Comparison of ENCODE assay signal across 15 mouse cellular contexts in genomic region chr1:134419176-134419575, GRCm38 (mm10). TPM values are rescaled to one million over a fixed set of nuclear protein-coding genes. Genes with fewer than 3 reads are reported as not detected.
DNase-seq lines count a peak whose midpoint lies in the region; ATAC-seq and TF ChIP-seq lines count a peak whose summit lies in the region.
"Had no signal": no experiment of that assay in that cellular context is flagged by ENCODE, and none has a peak within 500 bp of the region (broad histone marks: within the 10 kb centered on the region; RNA-seq: fewer than 3 reads in every experiment).

No protein-coding gene starts in this region.

- no peak for TF ChIP-seq EP300 in lung, postnatal 0 days (IDR thresholded peaks at IDR 0.05)
- TF ChIP-seq EP300 in stomach, postnatal 0 days (optimal IDR thresholded peaks at IDR 0.05): no peak

- H3K4me3 ChIP-seq in gastrocnemius, adult 2 months: peak overlapping the region; percentile 98
- no peak overlapping the region for H3K4me3 ChIP-seq in lung, postnatal 0 days (ENCODE audit: low read depth, low read length)
- H3K4me3 ChIP-seq in stomach, postnatal 0 days (ENCODE audit: low read depth, low read length): no peak overlapping the region
- H3K4me3 ChIP-seq: forebrain, embryonic 15.5 days; left cerebral cortex, adult 2 months had no signal

- 25% methylated on average over 1 of the region's 1 CpGs for WGBS in lung, postnatal 0 days
- WGBS in stomach, postnatal 0 days: 41% methylated on average over 1 of the region's 1 CpGs

- no peak for ATAC-seq in lung, postnatal 0 days
- ATAC-seq in stomach, postnatal 0 days (ENCODE audit: low FRiP score, low TSS enrichment): no peak
- ATAC-seq: forebrain, embryonic 15.5 days had no signal

- H3K27ac ChIP-seq in gastrocnemius, adult 2 months: peak overlapping the region; percentile 99
- H3K27ac ChIP-seq in lung, postnatal 0 days (ENCODE audit: low read length): peak overlapping the region; percentile 47
- peak overlapping the region; percentile 67 for H3K27ac ChIP-seq in stomach, postnatal 0 days (replicated peaks)
- H3K27ac ChIP-seq: forebrain, embryonic 15.5 days; left cerebral cortex, adult 2 months had no signal

- peaks cover 4% of the 10 kb centered on the region for H3K36me3 ChIP-seq in lung, postnatal 0 days (ENCODE audit: insufficient read depth, low read length)
- H3K36me3 ChIP-seq in stomach, postnatal 0 days (ENCODE audit: control insufficient read depth, insufficient read depth, low read length): peaks cover 9% of the 10 kb centered on the region; the same call in 1 of the 2 replicates

- peaks cover 24% of the 10 kb centered on the region; the same call in 1 of the 2 replicates for H3K4me1 ChIP-seq in lung, postnatal 0 days (ENCODE audit: insufficient read depth, low read depth, low read length)
- H3K4me1 ChIP-seq in stomach, postnatal 0 days (replicated peaks; ENCODE audit: control insufficient read depth, insufficient read depth): peaks cover 8% of the 10 kb centered on the region

- no peaks in the 10 kb centered on the region for H3K27me3 ChIP-seq in lung, postnatal 0 days (replicated peaks; ENCODE audit: insufficient read depth, low read length)
- no peaks in the 10 kb centered on the region for H3K27me3 ChIP-seq in stomach, postnatal 0 days (ENCODE audit: control insufficient read depth, insufficient read depth, low read length)
- H3K27me3 ChIP-seq: forebrain, embryonic 15.5 days had no signal

- H3K9me3 ChIP-seq in lung, postnatal 0 days (ENCODE audit: low read length): no peaks in the 10 kb centered on the region
- no peaks in the 10 kb centered on the region for H3K9me3 ChIP-seq in stomach, postnatal 0 days (ENCODE audit: control insufficient read depth, low read length)
- H3K9me3 ChIP-seq: forebrain, embryonic 15.5 days had no signal

- intact Hi-C loops in gastrocnemius, adult 2 months (cut with DNase I): loop anchor here (2.0 kb wide), 1 partner anchor 56 kb away; no protein-coding TSS in a partner anchor
- intact Hi-C loops in gastrocnemius, postnatal 36 days (cut with DNase I): loop anchor here (5.0 kb wide), 1 partner anchor 52 kb away; no protein-coding TSS in a partner anchor

- no peak for TF ChIP-seq CTCF in gastrocnemius, adult 2 months (IDR thresholded peaks at IDR 0.05)
- TF ChIP-seq CTCF in lung, postnatal 0 days (IDR thresholded peaks at IDR 0.05): no peak
- no peak for TF ChIP-seq CTCF in stomach, postnatal 0 days (IDR thresholded peaks at IDR 0.05; ENCODE audit: low read depth)

- H3K4me2 ChIP-seq in lung, postnatal 0 days (replicated peaks; ENCODE audit: low read depth, low read length): no peak overlapping the region; the same call in 1 of the 2 replicates
- peak overlapping the region; percentile 15; the same call in 1 of the 2 replicates for H3K4me2 ChIP-seq in stomach, postnatal 0 days (replicated peaks; ENCODE audit: low read depth)
- H3K4me2 ChIP-seq: forebrain, embryonic 15.5 days had no signal

- H3K9ac ChIP-seq in lung, postnatal 0 days (replicated peaks; ENCODE audit: low read depth): no peak overlapping the region
- H3K9ac ChIP-seq in stomach, postnatal 0 days (ENCODE audit: low read length): no peak overlapping the region
- H3K9ac ChIP-seq: forebrain, embryonic 15.5 days had no signal

- DNase-seq in gastrocnemius, adult 2 months: no peak
- no peak for DNase-seq in gastrocnemius, postnatal 36 days
- DNase-seq in lung, postnatal 0 days (ENCODE audit: low spot score): no peak
- DNase-seq in lung, postnatal 4 days: no peak
- peak; percentile 39 for DNase-seq in liver
- DNase-seq in stomach, postnatal 0 days (ENCODE audit: low spot score): no peak
- DNase-seq in cerebellum, postnatal 10 days: no peak
- DNase-seq in thymus, postnatal 25 days: no peak
- DNase-seq: kidney, adult 9 months had no signal

RNA-seq across cellular contexts. Expression of gene Adipor1, which starts 4.0 kb away (rescaled TPM):
- total RNA-seq in gastrocnemius, adult 2 months (2021): 100 to 1,000 TPM; 163 to 196 TPM
- total RNA-seq in gastrocnemius, postnatal 36 days (2021): 100 to 1,000 TPM; 158 to 166 TPM
- 123 and 126 TPM in 2 replicates for polyA plus RNA-seq in lung, postnatal 0 days (2015; fragmentation: Nextera tagmentation; extraction: Ambion mirVana)
- polyA plus RNA-seq in stomach, postnatal 0 days (2015; fragmentation: Nextera tagmentation; extraction: Ambion mirVana): 84.4 and 90.2 TPM in 2 replicates

RNA-seq across cellular contexts. Expression of gene Cyb5r1, which starts 13.8 kb away (rescaled TPM):
- 10 to 100 TPM; 82.3 to 84.1 TPM for total RNA-seq in gastrocnemius, adult 2 months (2021)
- 10 to 100 TPM; 76.6 to 96.3 TPM for total RNA-seq in gastrocnemius, postnatal 36 days (2021)
- polyA plus RNA-seq in lung, postnatal 0 days (2015; fragmentation: Nextera tagmentation; extraction: Ambion mirVana): 15.3 and 22.2 TPM in 2 replicates
- 14.2 and 14.3 TPM in 2 replicates for polyA plus RNA-seq in stomach, postnatal 0 days (2015; fragmentation: Nextera tagmentation; extraction: Ambion mirVana)

RNA-seq across cellular contexts. Expression of gene 4933406M09Rik, which starts 33.4 kb away (rescaled TPM):
- total RNA-seq in gastrocnemius, adult 2 months (2021): not detected
- total RNA-seq in gastrocnemius, postnatal 36 days (2021): not detected
- polyA plus RNA-seq in lung, postnatal 0 days (2015; fragmentation: Nextera tagmentation; extraction: Ambion mirVana): 0.06 TPM in 1 of 2 replicates, not detected in the other
- not detected in 2 replicates for polyA plus RNA-seq in stomach, postnatal 0 days (2015; fragmentation: Nextera tagmentation; extraction: Ambion mirVana)
- total RNA-seq: common myeloid progenitor, adult 5-6 weeks; heart, adult 18-20 months; left cerebral cortex, adult 2 months had no signal
- polyA plus RNA-seq: brain, embryonic 14.5 days; C2C12; forebrain, embryonic 15.5 days had no signal

RNA-seq across cellular contexts. Expression of gene Klhl12, which starts 36.2 kb away (rescaled TPM):
- 10 to 100 TPM; 17.9 to 20.6 TPM for total RNA-seq in gastrocnemius, adult 2 months (2021)
- 10 to 100 TPM; 14.4 to 15.1 TPM for total RNA-seq in gastrocnemius, postnatal 36 days (2021)
- polyA plus RNA-seq in lung, postnatal 0 days (2015; fragmentation: Nextera tagmentation; extraction: Ambion mirVana): 11.3 and 12.8 TPM in 2 replicates
- 10.0 and 10.6 TPM in 2 replicates for polyA plus RNA-seq in stomach, postnatal 0 days (2015; fragmentation: Nextera tagmentation; extraction: Ambion mirVana)

RNA-seq across cellular contexts. Expression of gene Tmem183a, which starts 57.4 kb away (rescaled TPM):
- total RNA-seq in gastrocnemius, adult 2 months (2021): 10 to 100 TPM; 12.3 to 12.4 TPM
- total RNA-seq in gastrocnemius, postnatal 36 days (2021): 10 to 100 TPM; 11.6 to 16.9 TPM
- polyA plus RNA-seq in lung, postnatal 0 days (2015; fragmentation: Nextera tagmentation; extraction: Ambion mirVana): 42.9 and 44.8 TPM in 2 replicates
- 64.9 and 65.6 TPM in 2 replicates for polyA plus RNA-seq in stomach, postnatal 0 days (2015; fragmentation: Nextera tagmentation; extraction: Ambion mirVana)

Comparison
In these comparisons a context has a peak if more than half of its experiments do, and no peak if none do; other contexts are left out.
1. H3K27ac ChIP-seq: peak in every context shown above with its lines; median percentile 99 in gastrocnemius, adult 2 months; 67 in stomach, postnatal 0 days; 47 in lung, postnatal 0 days.